Mouse (Mus musculus) gastrocnemius, postnatal 36 days (tissue): ENCODE results near the gene St7. TPM values are rescaled to one million over a fixed set of nuclear protein-coding genes. Genes with fewer than 3 reads are reported as not detected.

ENCODE experiments used
- DNase-seq, 2 experiments: peaks; one replicate each; pipeline ENCODE4 v3.0.0; 2022
- intact Hi-C: fragments of 180-260 bp; cut with DNase I; formaldehyde crosslinking; loops from one replicate; pipeline ENCODE4 v1.15.1; 2025
- total RNA-seq, 2 experiments: library from RNA; stranded (reverse); gene quantifications; 2 replicates each; pipeline ENCODE4 v1.2.3; 2021

St7 gene
- total RNA-seq, 2 experiments from 2014 or later: 9.6 to 10.6 TPM

- intact Hi-C loops: no loop called here
- no peak for DNase-seq
Measured at GRCm38 (mm10) chr6:17932806-17933205, 240.1 kb downstream of the St7 start.

- DNase-seq: no peak
- intact Hi-C loops: no loop called here
Measured at GRCm38 (mm10) chr6:17938631-17939346, 246.1 kb downstream of the St7 start.

DNA sequence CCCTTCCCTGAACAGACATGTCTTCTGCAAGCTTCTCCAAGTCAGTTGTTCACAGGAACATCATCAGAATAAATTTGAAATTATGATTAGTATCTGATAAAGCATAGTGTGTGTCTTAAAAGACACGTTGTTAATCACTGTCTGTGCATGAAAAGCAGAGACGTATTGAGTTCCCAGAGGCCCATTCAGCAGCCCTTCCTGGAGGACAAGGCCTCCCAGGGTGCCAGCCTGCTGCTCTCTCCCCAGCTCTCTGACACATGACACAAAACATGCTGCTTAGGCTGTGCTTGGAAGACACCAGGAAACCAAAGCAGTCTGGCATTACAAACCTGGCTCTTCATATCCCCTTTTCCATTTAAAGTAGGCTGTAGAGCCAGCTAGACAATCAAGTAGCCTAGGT, 249.2 kb downstream of the St7 start:
- intact Hi-C loops: no loop called here
- no peak for DNase-seq

GRCm38 (mm10) chr6:17942344-17942743, 249.6 kb downstream of the St7 start:
- no peak for DNase-seq
- intact Hi-C loops: no loop called here

- intact Hi-C loops: no loop called here
- no peak for DNase-seq
Measured at GRCm38 (mm10) chr6:17943877-17944617, 251.3 kb downstream of the St7 start.

- DNase-seq: no peak
- intact Hi-C loops: no loop called here
Measured at GRCm38 (mm10) chr6:17946456-17946855, 253.7 kb downstream of the St7 start.

- intact Hi-C loops: no loop called here
- no peak for DNase-seq
Measured at GRCm38 (mm10) chr6:17947130-17947831, 254.5 kb downstream of the St7 start.

DNA sequence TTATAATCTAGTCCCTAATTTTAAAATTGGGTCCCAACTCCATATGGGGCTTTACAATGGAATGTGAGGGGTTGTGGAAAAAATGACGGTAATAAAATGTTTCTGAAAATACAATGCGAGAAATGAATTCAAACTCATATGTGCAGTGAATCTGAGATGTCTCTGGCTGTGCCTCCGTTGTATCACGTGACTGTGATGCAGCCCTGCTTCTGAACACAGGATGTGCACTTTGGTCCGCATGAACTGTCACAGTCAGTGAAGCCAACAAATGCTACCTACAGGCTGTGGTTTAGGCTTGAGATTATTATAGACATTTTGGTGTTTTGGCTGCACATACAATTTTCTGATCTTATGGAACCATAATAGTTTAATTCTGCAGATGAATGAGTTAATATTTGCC, 256.4 kb downstream of the St7 start:
- DNase-seq: no peak
- intact Hi-C loops: no loop called here

GRCm38 (mm10) chr6:17951779-17952178, 259.0 kb downstream of the St7 start:
- intact Hi-C loops: no loop called here

DNA sequence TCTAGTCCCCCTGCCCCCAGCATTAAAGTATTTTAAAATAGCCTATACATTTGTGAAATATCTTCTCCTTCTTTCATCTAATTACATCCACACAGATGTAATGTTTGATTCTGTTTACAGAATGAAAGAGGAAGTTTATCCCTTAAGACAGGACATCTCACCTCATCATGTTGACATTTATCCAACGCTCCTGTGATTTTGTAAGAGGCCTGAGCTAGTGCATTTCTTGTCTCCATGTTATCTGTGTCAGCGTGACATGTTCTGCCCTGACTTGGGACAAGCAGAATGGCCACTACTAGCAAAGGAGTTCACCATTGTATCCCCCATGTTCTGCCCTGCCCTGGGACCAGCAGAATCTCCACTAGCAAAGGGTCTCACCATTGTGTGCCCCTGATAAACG, 270.7 kb downstream of the St7 start:
- intact Hi-C loops: no loop called here
- DNase-seq: no peak

More at GRCm38 (mm10) chr6:17951779-17952178, 259.0 kb downstream of the St7 start:
- no peak for DNase-seq

GRCm38 (mm10) chr6:17968467-17969144, 275.9 kb downstream of the St7 start:
- no peak for DNase-seq
- intact Hi-C loops: no loop called here

- intact Hi-C loops: no loop called here
- no peak for DNase-seq
Measured at GRCm38 (mm10) chr6:17969815-17970214, 277.1 kb downstream of the St7 start.

- intact Hi-C loops: no loop called here
- no peak for DNase-seq
Measured at GRCm38 (mm10) chr6:17971393-17971792, 278.7 kb downstream of the St7 start.

GRCm38 (mm10) chr6:17974416-17974815, 281.7 kb downstream of the St7 start:
- intact Hi-C loops: no loop called here
- DNase-seq: no peak

GRCm38 (mm10) chr6:17977165-17977564, 284.4 kb downstream of the St7 start:
- intact Hi-C loops: no loop called here
- DNase-seq: no peak

DNA sequence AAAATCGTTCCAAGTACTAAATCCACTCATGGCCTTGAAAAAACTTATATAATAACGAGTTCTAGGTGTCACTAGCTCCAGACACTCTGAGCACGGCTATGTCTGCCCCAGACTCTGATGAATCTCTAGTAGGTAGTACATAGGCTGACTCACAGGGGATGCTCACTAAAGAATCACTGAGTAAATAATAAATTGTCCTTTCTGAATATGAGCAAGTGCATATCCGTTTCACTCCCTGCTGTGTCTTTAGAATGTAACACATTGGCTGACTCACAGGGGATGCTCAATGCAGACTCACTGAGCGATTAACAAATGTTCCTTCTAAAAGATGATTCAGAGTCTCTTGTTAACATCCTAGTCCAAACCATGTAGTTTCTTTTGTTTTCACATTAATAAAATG, 285.6 kb downstream of the St7 start:
- intact Hi-C loops: no loop called here
- DNase-seq: no peak

GRCm38 (mm10) chr6:17978881-17979280, 286.1 kb downstream of the St7 start:
- intact Hi-C loops: no loop called here
- DNase-seq: no peak

GRCm38 (mm10) chr6:17979361-17979760, 286.6 kb downstream of the St7 start:
- DNase-seq: no peak
- intact Hi-C loops: no loop called here

GRCm38 (mm10) chr6:17990173-17991028, 297.7 kb downstream of the St7 start:
- no peak for DNase-seq
- intact Hi-C loops: no loop called here

- DNase-seq: no peak
- intact Hi-C loops: no loop called here
Measured at GRCm38 (mm10) chr6:17991625-17992024, 298.9 kb downstream of the St7 start.
